Mouse (Mus musculus) ES-CJ7 (cell line): Measurements from ENCODE around the gene Prkci.

Experiments
- DNase-seq: peaks from one replicate; pipeline ENCODE4 v3.0.0; 2011; ENCODE audit warnings: low read depth, low spot score

The Prkci gene

GRCm38 (mm10) chr3:31042992-31043391, 47.4 kb downstream of the Prkci start:
- peak; percentile 44 for DNase-seq

GRCm38 (mm10) chr3:31047263-31047662, 51.7 kb downstream of the Prkci start:
- no peak for DNase-seq

- DNase-seq, result no peak
Observed at GRCm38 (mm10) chr3:31049087-31049486, 53.5 kb downstream of the Prkci start.

DNA sequence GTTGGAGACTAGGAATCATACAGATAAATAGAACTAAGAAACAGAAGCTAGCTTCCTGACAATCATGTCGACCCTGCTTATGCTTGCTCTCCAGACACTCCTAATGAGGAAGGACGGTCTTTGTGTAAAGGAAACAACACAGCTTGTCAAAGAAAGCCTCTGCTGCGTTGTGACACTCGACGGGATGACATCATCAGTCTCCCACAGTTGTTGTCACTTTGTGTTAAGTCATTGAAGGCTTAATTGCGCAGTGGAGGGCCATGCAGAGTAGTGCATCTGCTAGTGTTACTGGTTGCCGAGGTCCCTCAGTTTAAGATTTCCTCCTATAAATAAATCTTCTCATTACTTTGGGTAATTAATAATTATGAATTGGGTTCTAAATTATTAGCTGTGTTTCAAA, 54.8 kb downstream of the Prkci start:
- DNase-seq, result no peak

GRCm38 (mm10) chr3:31051730-31052129, 56.2 kb downstream of the Prkci start:
- no peak for DNase-seq

DNA sequence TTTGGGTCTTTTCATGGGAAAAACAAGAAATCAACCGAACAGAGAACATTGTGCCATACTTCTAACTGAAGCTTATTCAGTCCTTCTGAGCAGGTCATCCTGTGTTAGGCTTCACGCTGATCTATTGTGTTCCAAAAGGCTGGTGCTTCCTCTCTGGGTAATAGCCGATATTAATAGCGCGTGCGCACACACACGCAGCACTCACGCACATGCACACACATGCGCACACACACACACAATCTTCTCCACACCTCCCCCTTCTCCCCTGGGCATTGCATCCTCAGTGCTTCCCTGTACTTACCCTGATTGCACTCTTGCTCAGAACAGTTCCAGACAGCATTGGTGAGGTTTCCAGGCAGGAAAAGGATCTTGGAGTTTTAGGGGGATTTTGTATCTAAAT, 57.6 kb downstream of the Prkci start:
- no peak for DNase-seq

DNA sequence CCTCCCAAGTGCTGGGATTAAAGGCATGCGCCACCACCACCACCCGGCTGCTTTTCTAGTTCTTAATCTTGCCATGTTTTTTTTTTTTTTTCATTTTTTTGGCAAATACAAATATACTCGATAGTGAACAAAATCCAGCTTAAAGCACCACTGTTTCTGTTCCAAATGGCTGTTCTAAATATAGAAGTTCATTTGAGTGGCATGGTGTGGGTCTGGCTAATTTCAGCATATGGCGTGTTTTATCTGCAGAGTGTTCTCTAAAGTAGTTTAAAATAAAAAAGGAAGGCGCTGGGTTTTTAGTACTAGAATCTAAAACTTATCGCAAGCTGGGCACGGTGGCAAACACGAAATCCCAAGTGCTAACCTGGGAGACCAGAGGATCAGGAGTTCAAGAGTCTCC, 59.3 kb downstream of the Prkci start:
- no peak for DNase-seq

DNA sequence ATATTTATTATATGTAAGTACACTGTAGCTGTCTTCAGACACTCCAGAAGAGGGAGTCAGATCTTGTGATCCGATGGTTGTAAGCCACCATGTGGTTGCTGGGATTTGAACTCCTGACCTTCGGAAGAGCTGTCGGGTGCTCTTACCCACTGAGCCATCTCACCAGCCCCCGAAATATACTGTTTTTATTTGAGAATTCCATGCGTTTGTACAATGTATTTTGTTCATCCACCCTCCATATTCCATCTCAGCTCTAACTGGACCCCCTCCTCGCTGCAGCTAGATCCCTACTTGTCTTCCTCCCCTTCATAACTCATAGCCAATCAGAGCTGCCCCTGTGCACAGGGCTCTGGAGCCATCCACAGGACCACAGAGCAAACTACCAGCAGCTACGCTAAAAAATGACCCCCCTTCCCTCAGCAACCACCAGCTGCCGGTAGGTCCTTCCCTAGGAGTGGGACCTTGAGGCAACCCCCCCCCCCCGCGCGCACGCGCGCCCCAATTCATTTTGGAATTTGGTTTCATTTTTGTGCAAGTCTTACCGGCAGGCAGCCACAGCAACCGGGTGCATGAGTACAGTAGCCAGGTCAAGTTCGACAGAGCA, 60.6 kb downstream of the Prkci start:
- peak; percentile 79 for DNase-seq

- peak; percentile 97 for DNase-seq
Observed at GRCm38 (mm10) chr3:31056651-31057627, 61.4 kb downstream of the Prkci start.

- DNase-seq, result no peak
Observed at GRCm38 (mm10) chr3:31060745-31061102, 65.2 kb downstream of the Prkci start.

- peak; percentile 62 for DNase-seq
Observed at GRCm38 (mm10) chr3:31061103-31061785, 65.7 kb downstream of the Prkci start.

- DNase-seq, result peak; percentile 70
Observed at GRCm38 (mm10) chr3:31061786-31062120, 66.2 kb downstream of the Prkci start.

- peak; percentile 36 for DNase-seq
Observed at GRCm38 (mm10) chr3:31062325-31062724, 66.8 kb downstream of the Prkci start.

- no peak for DNase-seq
Observed at GRCm38 (mm10) chr3:31068482-31068881, 72.9 kb downstream of the Prkci start.

DNA sequence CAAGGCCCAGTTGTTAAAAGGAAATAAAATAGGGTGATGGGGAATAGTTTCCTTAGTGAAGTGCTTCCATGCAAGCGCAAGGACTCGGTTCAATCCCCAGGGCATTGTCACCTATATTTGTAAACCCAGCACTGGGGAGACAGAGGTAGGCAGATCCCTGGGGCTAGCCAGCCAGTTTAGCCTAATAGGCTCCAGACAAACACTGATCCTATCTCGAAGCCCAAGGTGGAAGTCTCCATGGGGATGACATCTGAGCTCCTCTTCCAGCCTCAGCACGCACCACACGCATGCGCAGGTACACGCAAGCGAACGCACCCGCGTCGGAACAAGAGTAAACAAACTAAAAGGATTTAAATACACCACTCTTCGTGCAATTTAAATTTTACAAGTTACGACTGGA, 76.3 kb downstream of the Prkci start:
- DNase-seq, result no peak

DNA sequence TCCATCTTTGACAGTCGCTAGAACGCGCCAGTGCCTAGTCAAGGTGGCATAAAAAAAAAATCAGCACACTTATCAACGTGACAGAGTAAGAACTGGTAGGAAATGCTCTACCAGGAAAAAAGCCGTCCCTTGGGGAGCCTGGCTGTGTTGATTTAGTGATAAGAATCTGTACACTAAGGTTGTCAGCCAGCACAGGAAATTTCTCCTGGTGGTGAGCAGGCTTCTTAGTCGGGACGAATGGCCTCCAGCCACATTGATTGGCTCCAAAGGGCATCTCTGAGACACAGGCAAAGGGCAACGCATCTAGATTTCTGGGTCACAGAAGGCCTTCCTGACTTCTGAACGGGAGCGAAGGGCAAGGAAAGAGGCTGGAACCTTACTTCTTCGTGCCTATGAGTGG, 80.3 kb downstream of the Prkci start:
- DNase-seq, result no peak

- no peak for DNase-seq
Observed at GRCm38 (mm10) chr3:31077068-31077703, 81.6 kb downstream of the Prkci start.

DNA sequence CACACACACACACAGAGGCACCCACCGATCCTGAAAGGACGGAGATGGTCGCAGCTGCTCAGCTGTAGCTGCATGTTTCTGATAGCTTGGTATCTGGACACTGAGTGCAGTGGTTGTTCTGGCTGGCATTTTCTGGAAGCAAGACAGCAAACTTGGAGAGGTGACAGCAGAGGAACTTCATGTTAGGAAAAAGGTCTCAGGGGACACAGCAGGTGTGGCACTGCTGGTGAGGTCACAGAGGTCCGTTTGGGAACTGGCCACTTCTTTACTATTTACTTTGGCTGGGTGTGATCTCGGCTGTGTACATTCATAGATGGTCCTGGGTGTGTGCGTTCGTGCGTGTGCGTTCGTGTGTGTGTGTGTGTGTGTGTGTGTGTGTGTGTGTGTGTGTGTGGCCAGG, 83.9 kb downstream of the Prkci start:
- DNase-seq, result no peak

GRCm38 (mm10) chr3:31080791-31081502, 85.4 kb downstream of the Prkci start:
- no peak for DNase-seq

DNA sequence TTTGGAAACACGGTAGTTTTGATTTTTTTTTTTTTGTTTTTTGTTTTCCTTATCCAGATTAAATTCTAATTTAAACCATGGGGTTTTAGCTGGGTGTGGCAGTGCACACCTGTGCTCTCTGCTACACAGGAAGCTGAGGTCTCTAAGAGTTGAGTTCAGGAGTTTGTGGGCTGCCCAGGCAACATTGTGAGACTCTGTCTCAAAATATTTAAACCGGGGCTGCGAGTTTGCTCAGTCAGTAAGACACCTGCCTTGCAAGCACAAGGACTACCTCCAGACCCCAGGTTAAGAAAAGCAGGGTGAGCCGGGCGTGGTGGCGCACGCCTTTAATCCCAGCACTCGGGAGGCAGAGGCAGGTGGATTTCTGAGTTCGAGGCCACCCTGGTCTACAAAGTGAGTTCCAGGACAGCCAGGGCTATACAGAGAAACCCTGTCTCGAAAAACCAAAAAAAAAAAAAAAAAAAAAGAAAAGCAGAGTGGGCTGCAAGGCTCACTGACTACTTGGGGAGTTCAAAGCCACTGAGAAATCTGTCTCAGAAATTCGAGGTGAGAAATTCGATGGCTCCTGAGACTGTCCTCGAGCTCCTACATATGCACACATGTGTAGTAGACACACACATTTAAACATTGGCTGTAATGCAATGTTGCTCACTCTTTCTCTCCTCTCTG, 87.4 kb downstream of the Prkci start:
- no peak for DNase-seq
